Mouse (Mus musculus): ENCODE measurements at regions not wholly inside any gene's neighbourhood (a gene's known extent, or its start where the extent isn't known, plus 50 kb on each side); places are given as distances from the start of the nearest gene placed in this dataset.

GRCm38 (mm10) chr1:76453160-76453710 lies 907.2 kb downstream of the Slc4a3 start:
- no peak overlapping the region for H3K27ac ChIP-seq

DNA sequence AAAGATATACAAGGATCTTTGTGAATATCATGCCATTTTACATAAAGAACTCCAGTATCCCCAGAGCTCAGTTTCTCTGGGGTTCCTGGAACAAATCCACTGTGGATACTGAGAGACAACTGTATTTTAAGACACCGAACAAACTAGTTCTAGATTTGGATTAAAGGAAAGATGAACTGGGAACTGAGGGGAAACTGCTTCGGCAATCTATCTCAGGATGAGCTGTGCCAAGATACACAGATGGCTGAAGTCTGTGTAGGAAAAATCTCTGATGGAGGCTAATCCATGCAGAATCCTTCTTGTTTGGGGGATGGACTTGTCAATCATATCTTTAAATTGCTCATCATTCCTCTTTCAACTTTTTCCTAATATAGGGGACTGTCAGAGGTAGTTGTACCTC lies 920.5 kb downstream of the Slc4a3 start:
- WGBS, result 97% methylated on average over 2 of the region's 2 CpGs
- no peak for ATAC-seq (ENCODE audit: low FRiP score, low read depth)
- H3K4me2 ChIP-seq (replicated peaks), result no peak overlapping the region
- H3K27ac ChIP-seq, result no peak overlapping the region
- H3K9me3 ChIP-seq, result no peaks in the 10 kb centered on the region
- H3K9ac ChIP-seq, result no peak overlapping the region
- no peaks in the 10 kb centered on the region for H3K36me3 ChIP-seq
- no peak overlapping the region for H3K4me3 ChIP-seq
- H3K4me1 ChIP-seq, result no peaks in the 10 kb centered on the region
- no peaks in the 10 kb centered on the region for H3K27me3 ChIP-seq (replicated peaks)

More at GRCm38 (mm10) chr1:76453160-76453710, 907.2 kb downstream of the Slc4a3 start:
- no peaks in the 10 kb centered on the region for H3K4me1 ChIP-seq
- WGBS, result 74% methylated on average over 7 of the region's 7 CpGs
- ATAC-seq (ENCODE audit: low FRiP score, low read depth), result no peak
- no peaks in the 10 kb centered on the region for H3K36me3 ChIP-seq
- H3K9ac ChIP-seq, result no peak overlapping the region
- H3K4me2 ChIP-seq (replicated peaks), result no peak overlapping the region
- H3K4me3 ChIP-seq, result no peak overlapping the region
- H3K27me3 ChIP-seq (replicated peaks), result no peaks in the 10 kb centered on the region
- H3K9me3 ChIP-seq, result no peaks in the 10 kb centered on the region

DNA sequence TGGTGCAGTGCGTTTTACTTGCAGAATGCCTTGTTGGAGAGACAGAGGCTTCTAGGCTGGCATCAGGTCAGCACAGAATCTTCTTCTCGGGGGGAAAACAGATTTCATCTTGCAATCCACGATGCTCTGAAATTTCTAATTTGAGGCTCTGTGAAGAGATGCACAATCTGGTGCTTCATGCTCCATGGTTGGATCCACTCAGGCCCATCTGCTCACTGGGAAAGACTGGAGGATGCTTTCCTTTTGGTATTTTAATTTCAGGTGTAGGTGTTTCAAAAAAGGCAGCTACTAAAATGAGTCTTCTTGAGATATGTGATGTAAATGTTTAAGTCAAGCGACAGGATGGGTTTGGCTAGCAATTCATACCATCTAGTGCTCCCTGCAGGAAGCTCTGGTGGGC lies 938.1 kb downstream of the Slc4a3 start:
- H3K36me3 ChIP-seq, result no peaks in the 10 kb centered on the region
- 86% methylated on average over 4 of the region's 4 CpGs for WGBS
- H3K9ac ChIP-seq, result no peak overlapping the region
- no peaks in the 10 kb centered on the region for H3K4me1 ChIP-seq
- no peak for ATAC-seq (ENCODE audit: low FRiP score, low read depth)
- no peaks in the 10 kb centered on the region for H3K27me3 ChIP-seq (replicated peaks)
- H3K9me3 ChIP-seq, result no peaks in the 10 kb centered on the region
- H3K4me2 ChIP-seq (replicated peaks), result no peak overlapping the region
- no peak overlapping the region for H3K27ac ChIP-seq
- no peak overlapping the region for H3K4me3 ChIP-seq

DNA sequence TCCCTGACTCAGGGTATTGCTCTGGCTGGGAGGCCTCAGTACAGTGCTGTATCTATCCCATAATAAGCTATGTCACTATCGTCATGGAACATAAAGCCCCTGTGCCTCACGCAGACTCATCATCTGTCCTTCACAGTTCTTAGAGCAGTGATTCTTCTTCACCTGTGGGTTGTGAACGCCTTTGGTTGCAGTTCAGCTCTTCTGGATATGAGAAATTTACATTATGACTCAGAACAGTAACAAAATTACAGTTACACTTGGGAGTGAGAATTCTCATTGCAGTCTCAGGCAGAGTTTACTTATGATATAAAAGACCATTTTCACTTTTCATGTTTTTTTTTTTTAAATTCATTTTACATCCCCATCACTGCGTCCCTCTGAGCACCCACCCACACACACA lies 941.4 kb downstream of the Slc4a3 start:
- Histone ChIP-seq H3K4me2 (replicated peaks) (no peak overlapping the region), H3K4me1 (peaks cover 14% of the 10 kb centered on the region; the same call in 1 of the 2 replicates), H3K9ac (no peak overlapping the region), H3K36me3 (no peaks in the 10 kb centered on the region), H3K27me3 (replicated peaks) (no peaks in the 10 kb centered on the region), H3K9me3 (no peaks in the 10 kb centered on the region), H3K4me3 (no peak overlapping the region), H3K27ac (no peak overlapping the region)
- no peak for ATAC-seq (ENCODE audit: low FRiP score, low read depth)
- WGBS, result 88% methylated on average over 4 of the region's 4 CpGs

DNA sequence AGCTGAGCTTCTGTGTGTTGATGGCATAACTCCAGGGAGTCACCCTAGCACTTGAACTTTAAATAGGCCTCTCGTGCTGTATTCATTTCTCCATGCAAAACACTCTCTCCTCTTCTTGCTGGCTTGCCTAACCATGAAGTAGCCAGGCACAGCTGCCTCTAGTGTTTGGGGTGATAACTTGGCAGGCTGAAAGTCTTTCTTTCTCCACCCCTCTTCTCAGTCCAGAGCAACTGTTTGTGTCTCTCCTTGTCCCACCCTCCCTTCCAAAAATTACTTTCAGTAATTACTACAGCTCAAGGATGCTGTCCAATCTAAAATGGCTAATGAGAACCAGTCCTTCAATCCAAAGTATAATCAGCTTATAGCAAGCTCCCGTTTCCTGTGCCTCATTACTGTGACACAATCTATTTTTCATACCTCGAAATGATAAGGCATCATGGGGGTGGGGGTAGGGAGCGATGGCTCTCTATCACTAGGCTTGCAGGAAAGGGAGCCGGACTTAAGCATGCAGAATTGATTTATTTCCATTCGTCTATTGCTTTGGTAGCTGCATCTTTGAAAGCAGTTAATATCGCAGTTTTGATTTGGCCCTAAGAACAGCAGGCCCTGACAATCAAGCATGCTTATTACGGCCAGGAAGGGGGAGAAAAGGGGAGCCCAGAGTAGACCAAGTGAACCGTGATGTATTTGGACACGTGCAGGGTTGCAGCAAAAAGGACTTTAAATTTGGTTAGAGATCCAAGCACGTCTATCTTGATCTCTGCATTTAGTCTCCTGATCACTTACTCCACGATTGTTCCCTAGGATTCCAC lies 943.8 kb downstream of the Slc4a3 start:
- Histone ChIP-seq H3K9ac (no peak overlapping the region), H3K27ac (no peak overlapping the region), H3K4me3 (no peak overlapping the region), H3K9me3 (no peaks in the 10 kb centered on the region), H3K27me3 (replicated peaks) (no peaks in the 10 kb centered on the region), H3K36me3 (no peaks in the 10 kb centered on the region), H3K4me1 (peaks cover 14% of the 10 kb centered on the region; the same call in 1 of the 2 replicates), H3K4me2 (replicated peaks) (no peak overlapping the region)
- ATAC-seq (ENCODE audit: low FRiP score, low read depth), result no peak
- WGBS, result 60% methylated on average over 12 of the region's 12 CpGs

GRCm38 (mm10) chr1:76490719-76491118 lies 944.7 kb downstream of the Slc4a3 start:
- Histone ChIP-seq H3K4me2 (replicated peaks) (0 out of 2 replicates have a peak overlapping the region, but pooled peaks have one; percentile 18), H3K27ac (no peak overlapping the region), H3K36me3 (no peaks in the 10 kb centered on the region), H3K4me3 (no peak overlapping the region), H3K9ac (no peak overlapping the region), H3K9me3 (no peaks in the 10 kb centered on the region), H3K4me1 (peaks cover 14% of the 10 kb centered on the region; the same call in 1 of the 2 replicates), H3K27me3 (replicated peaks) (no peaks in the 10 kb centered on the region)
- peak; percentile 50; the same call in 1 of the 2 replicates for ATAC-seq (ENCODE audit: low FRiP score, low read depth)
- 42% methylated on average over 7 of the region's 7 CpGs for WGBS

GRCm38 (mm10) chr1:76491187-76491586 lies 945.1 kb downstream of the Slc4a3 start:
- 53% methylated on average over 4 of the region's 4 CpGs for WGBS
- no peak overlapping the region for H3K4me3 ChIP-seq
- ATAC-seq (ENCODE audit: low FRiP score, low read depth), result no peak
- no peaks in the 10 kb centered on the region for H3K27me3 ChIP-seq (replicated peaks)
- H3K9me3 ChIP-seq, result no peaks in the 10 kb centered on the region
- H3K27ac ChIP-seq, result no peak overlapping the region
- H3K9ac ChIP-seq, result no peak overlapping the region
- 0 out of 2 replicates have a peak overlapping the region, but pooled peaks have one; percentile 18 for H3K4me2 ChIP-seq (replicated peaks)
- H3K4me1 ChIP-seq, result peaks cover 14% of the 10 kb centered on the region; the same call in 1 of the 2 replicates
- H3K36me3 ChIP-seq, result no peaks in the 10 kb centered on the region

GRCm38 (mm10) chr1:76505150-76505549 lies 959.1 kb downstream of the Slc4a3 start:
- no peak overlapping the region for H3K4me3 ChIP-seq
- no peaks in the 10 kb centered on the region for H3K9me3 ChIP-seq
- no peaks in the 10 kb centered on the region for H3K27me3 ChIP-seq (replicated peaks)
- no peak for ATAC-seq (ENCODE audit: low FRiP score, low read depth)
- no peak overlapping the region for H3K9ac ChIP-seq
- H3K27ac ChIP-seq, result no peak overlapping the region
- H3K4me1 ChIP-seq, result no peaks in the 10 kb centered on the region
- no peak overlapping the region for H3K4me2 ChIP-seq (replicated peaks)
- no peaks in the 10 kb centered on the region for H3K36me3 ChIP-seq

DNA sequence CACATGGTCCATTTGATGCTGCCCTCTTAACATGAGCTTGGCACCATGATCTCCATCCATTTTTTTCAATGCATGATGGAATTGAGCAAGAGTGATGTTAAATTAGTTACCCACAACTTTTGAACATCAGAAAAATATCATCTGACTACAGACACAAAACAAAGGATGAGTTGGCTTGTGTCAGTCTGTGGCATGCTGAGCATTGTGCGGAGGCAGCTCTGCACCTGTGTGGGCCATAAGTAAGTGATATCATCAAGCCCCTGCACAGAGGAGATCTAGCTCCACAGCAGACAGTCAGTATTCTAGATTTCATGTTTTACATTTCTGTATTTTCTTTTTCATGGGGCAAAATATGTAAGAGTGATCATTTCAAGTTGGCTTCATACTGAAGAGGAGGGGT lies 962.8 kb downstream of the Slc4a3 start:
- Histone ChIP-seq H3K4me3 (no peak overlapping the region), H3K9me3 (no peaks in the 10 kb centered on the region), H3K4me1 (no peaks in the 10 kb centered on the region), H3K9ac (no peak overlapping the region), H3K27me3 (replicated peaks) (no peaks in the 10 kb centered on the region), H3K4me2 (replicated peaks) (no peak overlapping the region), H3K36me3 (no peaks in the 10 kb centered on the region), H3K27ac (no peak overlapping the region)
- WGBS, result 100% methylated on average over 1 of the region's 1 CpGs
- no peak for ATAC-seq (ENCODE audit: low FRiP score, low read depth)

- Histone ChIP-seq H3K9ac (no peak overlapping the region), H3K27me3 (replicated peaks) (no peaks in the 10 kb centered on the region), H3K27ac (no peak overlapping the region), H3K4me2 (replicated peaks) (no peak overlapping the region), H3K9me3 (no peaks in the 10 kb centered on the region), H3K36me3 (no peaks in the 10 kb centered on the region), H3K4me3 (no peak overlapping the region), H3K4me1 (no peaks in the 10 kb centered on the region)
- 95% methylated on average over 3 of the region's 3 CpGs for WGBS
- no peak for ATAC-seq (ENCODE audit: low FRiP score, low read depth)
Measured at GRCm38 (mm10) chr1:76509486-76509885, 963.4 kb downstream of the Slc4a3 start.

- Histone ChIP-seq H3K4me2 (replicated peaks) (no peak overlapping the region), H3K4me3 (no peak overlapping the region), H3K27ac (no peak overlapping the region), H3K9ac (no peak overlapping the region), H3K27me3 (replicated peaks) (no peaks in the 10 kb centered on the region), H3K4me1 (no peaks in the 10 kb centered on the region), H3K36me3 (no peaks in the 10 kb centered on the region), H3K9me3 (no peaks in the 10 kb centered on the region)
- no peak for ATAC-seq (ENCODE audit: low FRiP score, low read depth)
- 43% methylated on average over 1 of the region's 1 CpGs for WGBS
Measured at GRCm38 (mm10) chr1:76512156-76512555, 966.1 kb downstream of the Slc4a3 start.

DNA sequence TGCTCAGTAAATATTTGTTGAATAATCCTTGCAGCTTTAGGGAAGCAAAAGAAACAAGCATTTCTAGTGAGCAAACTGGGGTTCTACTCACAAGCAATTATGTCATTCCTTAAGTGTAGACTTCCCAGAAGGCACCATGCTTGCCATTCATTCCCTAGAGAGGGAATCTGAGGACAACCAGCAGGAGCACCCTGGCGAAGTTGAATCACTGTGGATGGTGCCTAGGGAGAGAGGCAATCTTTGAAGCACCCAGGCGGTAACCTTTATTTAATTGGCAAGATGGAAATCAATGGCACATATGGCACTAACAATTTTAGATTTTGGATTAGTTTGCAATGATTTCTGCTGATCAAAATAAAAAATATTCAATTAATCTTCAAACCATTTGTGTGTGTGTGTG lies 967.4 kb downstream of the Slc4a3 start:
- H3K4me3 ChIP-seq, result no peak overlapping the region
- no peaks in the 10 kb centered on the region for H3K27me3 ChIP-seq (replicated peaks)
- H3K27ac ChIP-seq, result no peak overlapping the region
- no peaks in the 10 kb centered on the region for H3K9me3 ChIP-seq
- H3K4me2 ChIP-seq (replicated peaks), result no peak overlapping the region
- 84% methylated on average over 2 of the region's 2 CpGs for WGBS
- no peak overlapping the region for H3K9ac ChIP-seq
- ATAC-seq (ENCODE audit: low FRiP score, low read depth), result no peak
- no peaks in the 10 kb centered on the region for H3K4me1 ChIP-seq
- H3K36me3 ChIP-seq, result no peaks in the 10 kb centered on the region

DNA sequence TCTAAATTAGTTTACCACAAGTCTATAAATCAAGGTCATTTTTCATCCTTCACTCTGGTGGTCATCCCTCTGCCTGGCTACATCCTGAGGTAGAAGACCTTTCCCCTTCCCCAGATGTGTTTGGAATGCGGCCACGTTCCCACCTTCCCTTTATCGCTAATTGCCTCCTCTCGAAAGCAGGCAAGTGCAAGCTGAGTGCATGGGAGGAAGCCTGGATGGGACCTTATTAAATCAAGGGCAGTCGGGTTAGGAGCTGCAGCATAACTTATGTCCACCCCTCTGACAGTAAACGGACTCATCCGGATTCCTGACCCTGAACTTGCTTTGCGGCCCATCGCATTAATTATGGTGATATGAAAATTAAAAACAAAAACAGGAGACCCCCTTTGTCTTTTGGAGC lies 983.5 kb downstream of the Slc4a3 start:
- no peak for ATAC-seq (ENCODE audit: low FRiP score, low read depth)
- no peak overlapping the region for H3K4me3 ChIP-seq
- WGBS, result 69% methylated on average over 9 of the region's 9 CpGs
- H3K9me3 ChIP-seq, result no peaks in the 10 kb centered on the region
- no peaks in the 10 kb centered on the region for H3K4me1 ChIP-seq
- no peaks in the 10 kb centered on the region for H3K36me3 ChIP-seq
- H3K27me3 ChIP-seq (replicated peaks), result no peaks in the 10 kb centered on the region
- no peak overlapping the region for H3K9ac ChIP-seq
- H3K4me2 ChIP-seq (replicated peaks), result no peak overlapping the region
- H3K27ac ChIP-seq, result no peak overlapping the region

Measured in neural tube, embryonic 12.5 days (tissue).